Mouse (Mus musculus) kidney, adult 18-20 months (tissue): ENCODE data around the gene Ifit3b.
"Not testable (repeated sequence)": the region's sequence is repeated elsewhere in the genome, so short reads cannot be mapped to it uniquely, and the experiment has no call there.

Experiments
- DNase-seq: peaks from one replicate; pipeline ENCODE4 v3.0.0; 2021

Ifit3b gene

DNA sequence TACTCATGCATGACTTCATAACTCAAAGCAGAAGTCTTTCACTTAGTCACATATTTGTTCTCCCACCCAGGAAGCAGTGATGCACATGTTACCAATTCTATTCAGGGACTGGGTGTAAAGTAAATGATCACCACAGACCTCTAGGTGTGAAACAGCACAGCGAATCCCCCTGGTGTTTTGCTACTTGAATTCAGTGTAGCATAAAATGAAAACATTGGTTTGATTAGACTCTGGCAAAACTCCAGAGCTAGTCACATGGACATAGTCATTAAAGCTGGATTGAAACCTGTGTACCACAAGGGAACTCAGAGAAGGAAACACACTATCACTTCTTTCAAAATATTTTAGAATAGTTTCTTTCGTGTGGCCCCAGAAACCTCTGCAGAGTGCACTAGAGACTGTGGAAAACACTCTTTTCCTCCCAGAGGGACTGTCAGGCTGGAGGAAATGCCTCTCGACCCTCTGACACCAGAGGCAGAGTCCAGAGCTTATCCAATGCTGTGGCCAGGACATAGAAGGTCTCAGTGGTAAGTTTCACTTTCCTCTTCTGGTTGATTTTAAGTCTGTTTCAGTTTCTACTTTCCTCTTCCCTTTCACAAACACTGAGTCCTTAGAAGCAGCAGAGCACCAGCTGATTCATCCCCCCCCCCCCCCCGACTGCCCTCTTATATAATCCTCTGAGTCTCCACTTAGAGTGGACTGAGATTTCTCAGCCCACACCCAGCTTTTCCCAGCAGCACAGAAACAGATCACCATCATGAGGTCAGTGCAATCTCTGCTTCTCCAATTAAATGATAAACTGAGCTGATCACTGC is at the start of gene Ifit3b:
TSS of gene Ifit3b (plus strand) at position 734 of the 815 bp plus-strand sequence.
- peak; percentile 73 for DNase-seq

GRCm38 (mm10) chr19:34562556-34562955 is 45.2 kb upstream of the Ifit3b start:
- no peak for DNase-seq

- no peak for DNase-seq
These were observed 41.5 kb upstream of the Ifit3b start for GRCm38 (mm10) chr19:34566178-34566784.

GRCm38 (mm10) chr19:34568988-34569895 is 38.5 kb upstream of the Ifit3b start:
- peak; percentile 29 for DNase-seq

DNA sequence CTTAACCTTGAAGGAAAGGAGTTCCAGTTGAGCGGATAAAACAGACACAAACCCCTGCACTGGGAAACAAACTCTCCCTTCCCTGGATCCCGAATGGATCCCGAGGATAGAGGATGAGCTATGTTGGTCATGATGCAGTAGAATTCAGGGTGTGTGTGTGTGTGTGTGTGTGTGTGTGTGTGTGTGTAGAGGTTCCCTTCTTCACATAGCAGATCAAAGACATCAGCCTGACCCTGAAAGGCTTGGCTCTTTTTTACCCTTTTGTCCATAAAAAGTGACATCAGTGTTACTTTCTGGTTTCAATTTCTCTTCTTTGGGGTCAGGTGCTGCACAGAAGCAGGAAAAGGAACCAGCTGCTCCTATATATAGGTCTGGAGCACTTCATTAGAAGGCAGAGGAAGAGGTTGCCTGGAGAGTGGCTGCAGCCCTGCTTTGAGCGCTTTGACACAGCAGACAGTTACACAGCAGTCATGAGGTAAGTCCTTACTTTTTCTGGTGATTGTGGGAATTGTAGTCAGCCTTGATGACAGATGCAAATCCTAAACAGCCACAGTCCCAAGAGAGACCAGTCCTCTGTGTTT is 37.8 kb upstream of the Ifit3b start:
- peak; percentile 23 for DNase-seq

DNA sequence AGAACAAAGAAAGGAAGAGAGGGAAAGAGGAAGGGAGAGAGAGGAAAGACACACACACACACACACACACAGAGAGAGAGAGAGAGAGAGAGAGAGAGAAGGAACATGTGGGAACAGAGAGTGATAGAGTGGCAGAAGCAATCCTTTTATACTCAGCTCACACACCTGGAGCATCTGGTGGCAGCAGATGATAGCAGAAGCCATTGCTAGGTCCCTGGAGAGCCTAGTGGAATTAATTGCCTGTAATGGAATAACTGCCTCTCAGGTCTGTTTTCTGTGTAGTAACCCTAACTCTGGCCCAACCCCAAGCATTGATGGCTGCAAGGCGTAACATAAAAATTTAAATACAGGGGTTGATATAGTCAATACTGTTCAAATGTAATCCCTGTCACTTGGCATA is 36.7 kb upstream of the Ifit3b start:
- DNase-seq: no peak

DNA sequence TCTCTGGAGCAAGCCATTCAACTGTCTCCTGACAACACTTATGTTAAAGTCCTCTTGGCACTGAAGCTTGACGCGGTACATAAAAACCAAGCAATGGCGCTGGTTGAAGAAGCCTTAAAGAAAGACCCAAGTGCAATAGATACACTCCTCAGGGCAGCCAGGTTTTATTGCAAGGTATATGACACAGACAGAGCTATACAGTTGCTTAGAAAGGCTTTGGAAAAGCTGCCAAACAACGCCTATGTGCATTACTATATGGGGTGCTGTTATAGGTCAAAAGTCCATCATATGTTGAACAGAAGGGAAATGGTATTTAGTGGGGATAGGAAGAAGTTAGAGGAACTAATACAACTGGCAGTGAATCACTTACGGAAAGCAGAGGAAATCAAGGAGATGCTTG is 34.1 kb upstream of the Ifit3b start:
- no peak for DNase-seq

- DNase-seq: no peak
These were observed 30.6 kb upstream of the Ifit3b start for GRCm38 (mm10) chr19:34577121-34577520.

- not testable (repeated sequence) for DNase-seq
These were observed 25.1 kb upstream of the Ifit3b start for GRCm38 (mm10) chr19:34582696-34583095.

DNA sequence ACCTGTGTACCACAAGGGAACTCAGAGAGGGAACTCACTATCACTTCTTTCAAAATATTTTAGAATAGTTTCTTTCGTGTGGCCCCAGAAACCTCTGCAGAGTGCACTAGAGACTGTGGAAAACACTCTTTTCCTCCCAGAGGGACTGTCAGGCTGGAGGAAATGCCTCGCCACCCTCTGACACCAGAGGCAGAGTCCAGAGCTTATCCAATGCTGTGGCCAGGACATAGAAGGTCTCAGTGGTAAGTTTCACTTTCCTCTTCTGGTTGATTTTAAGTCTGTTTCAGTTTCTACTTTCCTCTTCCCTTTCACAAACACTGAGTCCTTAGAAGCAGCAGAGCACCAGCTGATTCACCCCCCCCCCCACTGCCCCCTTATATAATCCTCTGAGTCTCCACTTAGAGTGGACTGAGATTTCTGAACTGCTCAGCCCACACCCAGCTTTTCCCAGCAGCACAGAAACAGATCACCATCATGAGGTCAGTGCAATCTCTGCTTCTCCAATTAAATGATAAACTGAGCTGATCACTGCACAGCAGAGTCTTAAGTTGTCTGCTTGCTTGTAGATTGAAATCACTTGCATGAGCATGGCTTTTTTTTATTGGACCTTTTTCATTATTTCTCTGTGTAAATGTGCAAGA is 24.5 kb upstream of the Ifit3b start, which contains the start of gene Ifit3:
TSS of gene Ifit3 (plus strand) at position 406 of the 641 bp plus-strand sequence.
- DNase-seq: peak; percentile 51

DNA sequence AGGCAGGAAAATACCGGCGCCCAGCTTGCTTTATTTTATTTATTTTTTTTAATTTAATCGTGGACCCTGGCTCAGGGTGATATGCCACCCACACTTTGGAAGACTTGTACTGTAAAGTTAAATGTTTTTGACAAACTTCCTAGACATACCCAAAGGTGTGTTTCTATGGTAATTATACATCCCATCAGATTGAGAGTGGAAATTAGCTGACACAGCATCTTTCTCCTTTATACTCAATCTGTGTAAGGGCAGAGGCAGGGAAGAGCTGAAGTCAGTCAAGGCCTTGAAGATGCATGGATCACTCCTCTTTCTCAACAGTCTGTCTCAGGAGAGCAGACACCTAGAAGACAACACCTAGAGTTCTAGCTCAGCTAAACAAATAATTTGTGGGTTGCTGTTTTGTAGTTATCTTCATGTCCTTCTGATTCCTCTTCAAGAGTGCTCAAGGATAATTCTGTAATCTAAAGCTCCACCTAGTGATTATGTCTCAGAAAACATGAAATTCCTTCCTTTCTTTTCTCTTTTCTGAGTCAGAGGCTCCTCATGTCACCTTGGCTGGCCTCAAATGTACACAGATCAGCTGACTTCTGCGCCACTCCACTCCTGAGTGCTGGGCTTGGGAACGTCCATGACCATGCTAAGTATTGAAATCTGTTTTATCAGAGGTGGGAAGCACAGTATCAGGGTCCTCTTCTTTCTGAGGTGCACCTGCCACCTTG is 21.9 kb upstream of the Ifit3b start:
- not testable (repeated sequence) for DNase-seq

GRCm38 (mm10) chr19:34587898-34588692 is 19.7 kb upstream of the Ifit3b start:
- peak; percentile 19 for DNase-seq

- no peak for DNase-seq
These were observed 18.8 kb upstream of the Ifit3b start for GRCm38 (mm10) chr19:34588959-34589358.

- no peak for DNase-seq
These were observed 14.3 kb upstream of the Ifit3b start for GRCm38 (mm10) chr19:34593456-34593855.

DNA sequence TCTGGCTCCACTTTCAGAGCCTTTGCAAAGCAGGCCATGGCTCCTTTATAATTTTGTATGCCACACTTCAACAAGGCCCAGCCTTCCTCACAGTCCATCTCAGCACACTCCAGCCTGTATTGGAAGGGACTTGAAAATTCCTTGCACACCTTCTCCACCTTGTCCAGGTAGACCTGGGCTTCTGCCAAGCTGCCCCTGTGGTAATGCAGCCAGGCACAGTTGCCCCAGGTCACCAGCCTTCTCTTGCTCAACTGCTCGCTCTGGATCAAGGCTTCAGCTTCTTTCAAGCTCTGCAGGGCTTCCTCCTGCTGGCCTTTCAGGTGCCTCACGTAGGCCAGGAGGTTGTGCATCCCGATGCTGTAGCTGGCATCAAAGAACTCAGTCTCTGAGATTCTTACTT is 13.2 kb upstream of the Ifit3b start:
- DNase-seq: not testable (repeated sequence)

DNA sequence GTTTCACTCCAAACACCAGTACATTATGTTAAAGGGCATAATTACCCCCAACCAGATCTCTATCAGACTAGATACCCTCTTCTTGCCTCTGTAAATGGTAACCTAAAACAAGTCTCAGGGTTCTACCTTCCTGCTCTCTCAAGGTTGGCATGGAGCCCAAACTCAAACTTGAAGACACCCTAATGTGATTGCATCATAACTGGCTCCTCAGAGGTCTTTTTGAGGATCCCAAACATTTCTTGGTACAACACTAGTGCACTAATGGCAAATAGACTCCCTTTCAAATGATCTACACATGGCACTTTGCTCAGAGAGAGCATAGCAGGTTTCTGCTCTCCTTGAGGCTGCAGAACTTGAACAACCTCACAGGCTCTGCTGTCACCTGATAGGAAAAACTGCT is 11.0 kb upstream of the Ifit3b start:
- no peak for DNase-seq

GRCm38 (mm10) chr19:34598341-34598740 is 9.4 kb upstream of the Ifit3b start:
- no peak for DNase-seq

DNA sequence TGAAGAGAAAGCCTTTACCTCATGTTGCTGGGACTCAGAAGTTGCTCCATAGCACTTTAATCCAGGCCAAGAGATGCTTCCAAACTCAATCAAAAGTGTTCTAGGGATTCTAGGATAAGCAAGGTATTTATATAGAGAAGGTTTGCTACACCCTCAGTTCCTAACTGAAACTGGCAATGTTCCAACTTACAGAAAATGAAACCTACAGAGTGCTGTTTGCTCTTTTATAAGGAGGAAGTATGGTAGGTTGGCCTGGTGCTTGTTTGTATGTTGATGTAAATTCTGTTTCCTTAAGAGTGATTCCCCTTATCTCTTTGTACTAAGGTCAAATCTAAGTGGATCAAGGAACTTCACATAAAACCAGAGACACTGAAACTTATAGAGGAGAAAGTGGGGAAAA is 8.5 kb upstream of the Ifit3b start:
- DNase-seq: not testable (repeated sequence)

DNA sequence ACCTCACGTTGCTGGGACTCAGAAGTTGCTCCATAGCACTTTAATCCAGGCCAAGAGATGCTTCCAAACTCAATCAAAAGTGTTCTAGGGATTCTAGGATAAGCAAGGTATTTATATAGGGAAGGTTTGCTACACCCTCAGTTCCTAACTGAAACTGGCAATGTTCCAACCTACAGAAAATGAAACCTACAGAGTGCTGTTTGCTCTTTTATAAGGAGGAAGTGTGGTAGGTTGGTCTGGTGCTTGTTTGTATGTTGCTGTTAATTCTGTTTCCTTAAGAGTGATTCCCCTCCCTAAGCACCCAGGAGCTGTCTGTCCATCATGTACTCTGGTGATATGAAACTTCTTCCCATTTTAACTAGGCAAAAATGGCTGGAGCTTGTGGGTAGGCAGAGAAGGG is 5.9 kb upstream of the Ifit3b start, which contains the start of gene Ifit1bl1:
TSS of gene Ifit1bl1 (minus strand) at position 69 of the 400 bp plus-strand sequence.
- not testable (repeated sequence) for DNase-seq

GRCm38 (mm10) chr19:34605472-34605871 is 2.3 kb upstream of the Ifit3b start:
- DNase-seq: no peak

- not testable (repeated sequence) for DNase-seq
These were observed 2.3 kb downstream of the Ifit3b start for GRCm38 (mm10) chr19:34610118-34610517.
